Mouse (Mus musculus): ENCODE measurements around the gene Hmcn2.

The Hmcn2 gene

DNA sequence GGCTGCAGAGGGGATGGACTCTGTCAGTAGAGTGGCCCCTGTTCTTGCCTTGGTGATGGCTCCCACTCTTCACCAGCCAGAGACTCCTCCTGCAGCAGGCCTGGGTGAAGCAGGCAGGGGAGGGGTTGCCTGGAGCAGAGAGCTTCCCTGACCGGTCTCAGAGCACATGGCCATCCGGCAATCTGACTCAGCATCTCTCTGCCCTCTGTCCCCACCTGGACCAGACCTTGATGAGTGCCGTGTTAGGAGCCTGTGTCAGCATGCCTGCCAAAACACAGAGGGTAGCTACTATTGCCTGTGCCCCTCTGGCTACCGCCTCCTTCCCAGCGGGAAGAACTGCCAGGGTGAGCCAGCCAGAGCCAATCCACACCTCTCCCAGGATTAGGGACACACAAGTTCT, 144.2 kb downstream of the Hmcn2 start:
- DNase-seq (ENCODE audit: low spot score), result no peak

DNA sequence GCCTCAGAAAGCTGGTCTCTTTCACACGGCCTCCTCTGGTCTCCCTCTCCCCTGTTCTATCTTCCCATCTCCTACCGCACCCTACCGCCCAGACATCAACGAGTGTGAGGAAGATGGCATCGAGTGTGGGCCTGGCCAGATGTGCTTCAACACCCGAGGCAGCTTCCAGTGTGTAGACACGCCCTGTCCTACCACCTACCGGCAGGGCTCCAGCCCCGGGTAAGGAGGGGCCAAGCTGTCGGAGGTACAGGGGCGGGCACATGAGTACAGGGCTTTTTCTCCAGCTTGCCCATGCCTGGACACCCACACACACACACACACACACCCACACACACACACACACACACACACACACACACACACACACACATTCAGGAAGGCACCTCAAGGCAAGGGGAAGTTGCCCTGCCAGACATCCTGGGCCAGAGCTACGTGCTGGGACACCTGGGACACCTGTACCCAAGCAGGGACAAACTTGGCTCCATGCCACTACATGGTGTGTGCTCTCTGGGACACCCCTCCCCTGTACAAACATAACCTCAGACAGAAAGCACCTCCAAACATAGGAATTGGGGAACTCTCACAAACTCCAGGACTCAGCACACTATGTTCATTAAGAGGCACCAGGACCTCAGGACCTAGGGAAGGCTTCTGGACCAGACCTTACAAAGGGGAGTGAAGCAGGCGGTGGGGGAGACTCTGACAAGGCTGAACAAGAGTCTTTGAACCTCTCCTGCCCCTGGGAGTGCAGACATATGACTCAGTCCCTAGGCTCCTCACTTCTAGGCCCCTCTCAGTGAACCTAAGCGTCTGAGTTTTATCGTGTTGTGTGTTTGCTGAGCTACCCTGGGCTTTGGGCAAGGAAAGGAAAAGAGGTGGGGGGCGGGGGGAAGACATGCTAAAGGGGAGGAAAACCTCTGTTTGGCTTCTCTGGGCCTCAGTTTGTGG, 145.0 kb downstream of the Hmcn2 start:
- no peak for DNase-seq (ENCODE audit: low spot score)

DNA sequence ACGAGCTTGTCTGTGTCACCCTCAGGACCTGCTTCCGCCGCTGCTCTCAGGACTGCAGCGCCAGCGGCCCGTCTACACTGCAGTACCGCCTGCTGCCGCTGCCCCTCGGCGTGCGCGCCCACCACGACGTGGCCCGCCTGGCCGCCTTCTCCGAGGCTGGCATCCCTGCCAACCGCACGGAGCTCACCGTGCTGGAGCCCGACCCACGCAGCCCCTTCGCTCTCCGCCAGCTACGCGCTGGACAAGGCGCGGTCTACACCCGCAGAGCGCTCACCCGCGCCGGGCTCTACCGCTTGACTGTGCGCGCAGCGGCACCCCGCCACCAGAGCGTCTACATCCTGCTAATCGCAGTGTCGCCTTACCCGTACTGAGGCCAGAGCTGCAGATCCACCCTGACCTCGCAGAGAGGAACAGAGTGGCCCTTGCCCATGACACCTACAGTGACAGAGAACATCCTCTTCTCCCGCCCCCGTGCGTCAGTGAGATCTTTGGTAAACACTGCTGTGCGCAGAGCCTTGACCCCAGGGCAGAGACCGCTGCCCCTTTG, 145.9 kb downstream of the Hmcn2 start:
- DNase-seq (ENCODE audit: low spot score), result no peak

DNA sequence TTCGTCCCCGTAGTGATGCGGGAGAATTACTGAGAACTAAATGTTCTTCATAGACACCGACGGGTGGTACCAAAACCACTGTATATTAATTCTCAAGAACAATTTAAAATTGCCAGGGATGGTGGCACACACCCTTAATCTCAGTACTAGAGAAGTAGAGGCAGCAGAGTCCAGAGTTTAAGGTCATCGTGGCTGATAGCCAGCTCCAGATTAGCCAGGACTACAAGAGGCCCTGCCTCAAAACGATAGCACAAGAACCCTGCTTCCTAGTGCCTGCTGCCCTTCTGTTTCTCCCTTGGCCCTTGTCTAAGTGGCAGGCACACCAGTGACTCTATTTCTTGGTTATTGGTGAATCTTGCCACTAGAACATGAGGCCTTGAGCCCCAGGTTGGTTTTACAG, 146.7 kb downstream of the Hmcn2 start:
- DNase-seq (ENCODE audit: low spot score), result no peak

DNA sequence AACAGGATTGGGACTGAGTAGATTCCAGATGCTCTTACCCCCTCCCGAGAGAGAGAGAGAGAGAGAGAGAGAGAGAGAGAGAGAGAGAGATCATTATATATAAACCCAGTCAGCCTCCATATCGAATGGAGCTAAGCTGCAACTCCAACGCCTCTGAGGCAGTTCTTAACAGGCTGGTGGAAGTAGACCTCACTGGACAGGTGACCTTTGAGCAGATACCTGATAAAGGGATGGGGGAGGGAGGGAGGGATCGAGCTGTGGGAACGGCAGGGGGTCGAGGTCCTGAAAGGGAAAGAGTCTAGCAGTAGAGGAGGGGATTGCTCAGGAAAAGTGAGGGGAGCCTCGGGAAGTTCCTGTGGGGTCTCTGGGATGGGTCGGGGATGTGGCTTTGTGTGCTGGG, 147.8 kb downstream of the Hmcn2 start:
- no peak for DNase-seq (ENCODE audit: low spot score)

DNA sequence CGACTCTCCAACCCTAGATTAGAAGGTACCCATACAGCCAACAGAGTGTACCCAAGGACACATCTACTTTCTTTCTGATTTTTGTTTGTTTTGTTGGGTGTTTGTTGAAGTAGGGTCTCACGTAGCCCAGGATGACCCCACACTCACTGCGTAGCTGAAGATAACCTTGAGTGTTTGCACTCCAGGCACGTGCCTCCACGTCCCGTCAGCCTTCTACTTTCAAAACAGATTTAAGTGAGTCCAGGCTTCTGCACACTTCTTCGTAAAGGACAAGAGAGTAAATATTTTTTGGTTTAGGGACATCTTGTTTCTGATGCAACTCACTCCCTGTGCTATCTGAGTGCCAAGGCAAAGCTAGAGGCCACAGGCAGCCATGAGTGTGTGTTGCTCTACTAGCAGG, 149.0 kb downstream of the Hmcn2 start:
- no peak for DNase-seq (ENCODE audit: low spot score)

DNA sequence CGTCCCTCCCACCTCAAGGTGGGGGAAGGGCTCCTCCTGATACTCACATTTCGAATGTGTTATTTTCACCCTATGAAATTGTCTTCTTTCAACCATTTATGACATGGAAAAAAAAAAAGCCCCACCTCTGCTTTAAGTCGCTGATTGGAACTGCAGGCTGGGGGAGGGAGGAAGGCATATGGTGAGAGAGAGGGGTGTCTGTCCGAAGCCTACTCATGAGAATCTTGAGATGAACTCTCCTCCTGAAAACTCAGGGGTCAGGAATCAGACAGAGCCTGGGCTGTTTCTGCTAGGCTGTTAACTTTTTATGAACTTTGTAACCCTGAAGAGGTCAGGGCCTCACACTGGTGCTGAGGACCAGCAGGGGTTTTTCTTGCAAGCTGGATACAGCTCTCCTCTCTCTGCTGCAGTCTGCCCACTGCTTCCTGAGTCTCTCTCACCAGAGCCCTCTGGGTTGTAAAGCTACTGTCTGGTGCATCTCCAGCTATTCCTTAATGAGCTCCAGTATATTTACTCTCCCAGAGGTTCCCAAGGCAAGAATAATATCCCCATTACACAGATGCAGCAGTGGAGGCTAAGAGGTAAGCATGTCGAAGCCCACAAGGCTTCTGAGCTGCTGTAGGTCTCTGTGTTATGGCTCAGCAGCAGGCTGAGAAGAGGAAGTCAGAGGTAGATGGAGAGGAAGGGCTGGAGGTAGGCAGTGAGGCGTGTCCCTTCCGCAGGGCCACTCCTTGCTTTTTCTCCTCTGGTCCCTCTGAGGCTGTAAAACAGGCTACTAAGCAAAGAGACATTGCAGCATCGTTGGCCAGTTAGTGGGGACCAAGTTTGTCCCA, 149.7 kb downstream of the Hmcn2 start:
- DNase-seq (ENCODE audit: low spot score), result no peak

DNA sequence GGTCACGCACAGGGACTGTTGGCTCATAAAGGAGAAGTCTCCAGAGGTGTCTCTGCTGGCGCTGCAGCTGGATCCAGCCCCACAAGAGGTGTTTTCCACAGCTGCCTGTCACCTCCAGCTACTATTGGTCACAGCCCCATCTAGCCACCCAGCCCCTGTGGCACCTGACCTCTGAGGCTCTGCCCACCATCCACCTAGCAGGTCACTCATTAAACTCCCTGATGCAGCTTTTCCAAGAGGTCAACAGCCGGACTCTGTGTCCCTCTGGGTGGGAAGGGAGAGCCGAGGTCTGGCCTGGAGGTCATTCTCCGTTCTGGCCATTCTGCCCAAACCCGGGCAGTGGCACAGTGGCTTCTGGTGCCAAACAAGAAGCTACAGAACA, 150.3 kb downstream of the Hmcn2 start:
- no peak for DNase-seq (ENCODE audit: low spot score)

DNA sequence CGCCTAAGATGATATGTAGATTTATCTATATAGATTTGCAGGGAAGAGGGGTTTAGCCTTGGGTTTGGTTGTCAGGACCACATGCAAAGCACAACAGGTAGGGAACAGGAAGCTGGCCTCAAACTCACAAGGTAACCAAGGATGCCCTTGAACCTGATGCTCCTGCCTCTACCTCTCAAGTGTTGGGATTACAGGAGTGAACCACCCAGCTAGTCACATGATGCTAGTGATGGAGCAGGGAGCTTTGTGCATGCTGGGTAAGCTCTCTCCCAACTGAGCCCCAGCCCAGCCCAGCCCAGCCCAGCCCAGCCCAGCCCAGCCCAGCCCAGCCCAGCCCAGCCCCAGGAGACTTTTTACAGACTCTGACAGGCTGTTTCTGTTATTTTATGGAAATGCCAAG, 153.2 kb downstream of the Hmcn2 start:
- no peak for DNase-seq (ENCODE audit: low spot score)

DNA sequence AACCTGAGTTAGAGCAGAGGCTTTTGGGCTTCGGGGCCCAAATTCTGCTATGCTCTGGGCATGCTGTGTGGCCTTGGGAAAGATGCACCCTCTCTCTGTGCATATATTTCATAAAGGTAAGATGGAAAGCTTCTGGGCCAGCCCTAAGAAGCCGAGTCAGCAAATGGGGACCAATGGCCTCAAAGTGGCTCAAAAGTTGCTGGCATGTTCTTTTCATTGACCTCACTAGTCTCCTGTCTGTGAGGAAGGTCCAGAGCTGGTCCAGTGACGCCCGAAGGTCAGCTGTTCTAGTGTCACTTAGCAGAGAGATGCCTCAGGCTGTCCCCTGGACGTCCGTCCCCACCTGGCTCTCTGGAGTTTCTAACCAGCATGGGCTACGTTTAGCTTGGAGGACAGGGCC, 154.6 kb downstream of the Hmcn2 start:
- DNase-seq (ENCODE audit: low spot score), result no peak

DNA sequence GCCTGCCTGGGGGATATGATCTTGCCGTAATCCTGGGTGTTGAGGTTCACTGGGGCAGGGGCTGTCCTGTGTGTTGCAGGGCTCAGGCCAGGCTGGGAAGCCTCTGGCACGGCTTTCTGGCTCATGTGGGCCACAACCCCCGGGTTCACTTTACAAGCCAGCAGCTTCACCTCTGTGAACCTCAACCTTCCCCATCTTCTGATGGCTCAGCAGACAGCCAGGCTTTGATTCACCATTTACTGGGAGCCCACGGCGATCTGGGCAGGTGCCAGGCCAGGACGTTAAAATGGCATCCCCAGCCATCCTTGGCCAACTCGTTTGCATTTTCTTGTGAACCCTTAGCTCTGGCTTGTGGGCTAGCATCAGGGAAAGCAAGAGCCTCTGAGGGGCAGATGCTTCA, 155.3 kb downstream of the Hmcn2 start:
- DNase-seq (ENCODE audit: low spot score), result no peak

DNA sequence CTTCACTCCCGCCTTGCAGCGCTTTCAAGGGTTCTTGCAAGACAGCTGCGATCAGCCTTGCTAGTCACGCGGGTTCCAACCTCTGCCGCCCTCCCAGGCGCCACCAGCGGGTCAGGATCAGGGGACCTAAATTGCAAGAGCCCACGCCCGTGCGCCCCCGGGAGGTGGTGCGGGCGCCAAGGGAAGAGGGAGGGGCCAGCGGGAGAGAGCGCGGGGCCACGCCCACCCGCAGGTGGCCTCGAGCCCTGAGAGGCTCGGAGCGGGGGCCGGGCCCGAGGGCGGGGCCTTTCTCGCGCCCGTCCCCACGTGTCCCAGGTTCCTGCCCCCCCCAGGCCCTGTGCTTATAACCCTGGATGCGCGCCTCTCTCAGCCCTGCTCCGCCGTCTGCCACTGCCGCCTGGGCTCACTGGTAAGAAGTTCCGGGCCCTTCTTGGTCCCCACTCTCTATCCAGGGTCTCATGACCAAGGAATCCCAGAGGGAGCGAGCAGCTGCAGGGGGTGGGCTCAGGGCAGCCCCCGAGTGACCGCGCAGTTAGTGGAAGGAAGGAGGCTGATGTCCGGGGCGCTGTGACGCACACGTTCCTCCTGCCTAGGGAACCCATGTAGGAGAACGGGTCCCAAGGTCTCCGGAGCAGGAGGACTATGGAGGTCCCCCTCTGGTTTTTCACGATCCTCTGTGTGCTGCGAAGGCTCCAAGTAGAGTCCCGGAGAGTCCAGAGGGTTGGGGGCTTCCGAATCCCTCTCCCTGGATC, 155.9 kb downstream of the Hmcn2 start, which contains the start of gene Ass1:
Gene Ass1 (plus strand): TSS at position 277 of the 752 bp plus-strand sequence.
- DNase-seq (ENCODE audit: low spot score), result peak; percentile 57

DNA sequence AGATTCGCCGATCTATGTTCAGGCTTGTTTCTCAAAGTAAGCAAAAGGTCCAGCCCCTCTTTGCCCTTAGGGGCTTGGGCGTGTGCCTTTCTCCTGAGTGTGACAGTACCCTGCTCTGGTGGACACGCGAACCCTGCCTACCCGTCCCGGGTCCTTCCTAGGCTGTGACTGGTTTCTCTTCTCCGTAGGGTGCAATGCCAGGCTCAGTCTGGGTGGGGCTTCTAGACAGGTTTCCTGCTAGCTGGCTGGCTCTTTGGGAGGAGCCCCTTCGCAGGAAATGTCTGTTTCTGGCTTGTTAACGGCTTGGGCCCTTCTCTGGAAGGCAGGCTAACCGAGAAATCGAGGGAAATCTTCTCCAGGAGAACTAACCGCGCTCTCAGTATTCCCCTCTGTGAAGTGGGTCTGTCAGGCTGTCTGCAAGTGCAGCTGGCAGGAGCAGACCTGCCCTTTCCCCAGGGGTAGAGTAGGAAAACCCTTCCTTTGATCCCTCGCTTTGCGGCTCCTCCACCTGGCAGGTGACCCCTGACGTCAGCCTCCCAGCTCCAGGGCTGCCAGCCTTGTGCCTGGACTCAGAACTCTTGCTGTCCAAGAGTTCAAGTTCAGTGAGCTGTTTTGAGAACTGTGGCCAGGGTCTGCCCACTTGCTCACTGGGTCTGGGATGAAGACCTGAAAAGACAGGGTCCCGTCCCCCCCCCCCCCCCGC, 156.6 kb downstream of the Hmcn2 start:
- DNase-seq (ENCODE audit: low spot score), result no peak

DNA sequence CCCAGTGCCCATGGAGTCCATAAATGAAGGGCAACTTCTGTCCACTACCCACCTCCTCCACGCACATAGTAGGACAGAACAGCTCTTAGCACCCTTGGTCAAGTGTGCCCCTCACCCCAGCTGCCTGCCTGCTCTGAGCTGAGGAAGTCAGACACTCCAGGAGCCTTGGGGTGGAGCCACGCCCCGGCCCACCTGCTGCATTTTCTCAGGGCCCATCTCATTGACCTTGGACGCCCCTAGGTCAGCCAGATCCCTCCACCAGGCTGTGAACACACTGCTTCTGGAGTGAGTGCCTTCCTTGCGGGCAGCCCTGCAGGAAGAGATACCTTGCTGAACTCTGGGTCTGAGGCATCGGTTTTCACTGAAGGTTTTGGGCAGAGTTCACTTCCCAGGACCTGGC, 157.4 kb downstream of the Hmcn2 start:
- DNase-seq (ENCODE audit: low spot score), result no peak

DNA sequence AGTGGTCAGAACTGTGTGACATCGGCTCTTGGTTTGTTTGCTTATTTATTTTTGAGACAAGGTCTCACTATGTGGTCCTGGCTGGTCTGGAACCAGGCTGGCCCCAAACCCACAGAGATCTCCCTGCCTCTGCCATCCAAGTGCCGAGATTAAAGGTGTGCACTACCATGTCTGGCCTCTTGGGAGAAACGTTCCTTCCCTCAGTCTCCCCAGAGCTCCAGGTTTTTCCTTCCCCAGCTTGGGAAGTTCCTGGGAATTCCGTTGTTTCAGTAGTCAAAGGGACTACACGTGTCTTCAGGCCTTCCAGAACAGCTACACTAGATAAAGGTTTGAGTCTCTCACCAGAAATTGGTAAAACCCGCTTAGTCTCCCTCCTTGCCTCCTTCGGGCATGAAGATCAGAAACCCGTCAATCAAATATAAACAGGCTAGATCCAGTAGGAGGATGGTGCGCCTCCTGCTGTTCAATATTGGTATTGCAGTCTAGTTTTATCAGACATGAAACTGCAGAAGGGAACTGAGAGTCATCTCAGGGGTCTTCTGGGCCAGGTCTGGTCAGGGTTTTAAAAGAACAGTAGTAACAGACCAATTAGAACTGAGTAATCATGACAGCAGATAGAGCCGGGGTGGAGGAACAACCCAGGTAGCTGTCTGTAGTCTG, 158.3 kb downstream of the Hmcn2 start:
- DNase-seq (ENCODE audit: low spot score), result peak; percentile 47

DNA sequence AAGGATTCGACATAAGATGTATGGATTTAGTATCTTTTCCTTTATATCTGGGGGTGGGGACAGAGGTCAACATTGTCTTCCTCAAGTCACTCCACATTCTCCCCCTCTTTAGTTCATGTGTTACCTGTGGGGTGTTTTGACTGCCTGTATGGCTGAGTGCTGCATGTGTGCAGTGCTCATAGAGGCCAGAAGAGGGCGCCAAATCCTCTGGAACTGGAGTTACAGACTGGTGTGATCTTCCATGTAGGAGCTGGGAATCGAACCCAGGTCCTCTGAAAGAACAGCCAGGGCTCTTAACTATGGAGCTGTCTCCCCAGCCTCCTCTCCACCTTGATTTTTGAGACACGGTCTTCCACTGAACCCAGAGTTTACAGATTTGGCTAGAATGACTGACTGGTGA, 159.7 kb downstream of the Hmcn2 start:
- no peak for DNase-seq (ENCODE audit: low spot score)

DNA sequence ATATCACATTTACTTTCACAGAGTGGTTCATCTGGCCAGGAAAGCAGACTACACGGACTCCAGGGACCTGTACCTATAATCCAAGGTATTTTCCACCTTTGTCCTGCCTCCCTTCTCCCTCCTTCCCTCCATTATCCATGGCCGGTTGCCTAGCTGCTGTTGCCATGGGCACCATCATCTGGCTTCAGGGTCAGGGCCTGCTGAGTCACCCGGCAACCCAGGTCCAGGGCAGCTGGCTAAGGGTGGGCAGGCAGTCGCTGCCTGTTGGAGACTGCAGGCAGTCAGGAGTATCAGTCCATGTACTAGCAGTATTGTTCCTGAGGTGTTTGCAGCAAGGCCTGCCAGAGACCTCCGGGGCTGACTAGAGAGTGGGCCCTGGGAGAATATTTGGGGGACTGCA, 160.5 kb downstream of the Hmcn2 start:
- no peak for DNase-seq (ENCODE audit: low spot score)

DNA sequence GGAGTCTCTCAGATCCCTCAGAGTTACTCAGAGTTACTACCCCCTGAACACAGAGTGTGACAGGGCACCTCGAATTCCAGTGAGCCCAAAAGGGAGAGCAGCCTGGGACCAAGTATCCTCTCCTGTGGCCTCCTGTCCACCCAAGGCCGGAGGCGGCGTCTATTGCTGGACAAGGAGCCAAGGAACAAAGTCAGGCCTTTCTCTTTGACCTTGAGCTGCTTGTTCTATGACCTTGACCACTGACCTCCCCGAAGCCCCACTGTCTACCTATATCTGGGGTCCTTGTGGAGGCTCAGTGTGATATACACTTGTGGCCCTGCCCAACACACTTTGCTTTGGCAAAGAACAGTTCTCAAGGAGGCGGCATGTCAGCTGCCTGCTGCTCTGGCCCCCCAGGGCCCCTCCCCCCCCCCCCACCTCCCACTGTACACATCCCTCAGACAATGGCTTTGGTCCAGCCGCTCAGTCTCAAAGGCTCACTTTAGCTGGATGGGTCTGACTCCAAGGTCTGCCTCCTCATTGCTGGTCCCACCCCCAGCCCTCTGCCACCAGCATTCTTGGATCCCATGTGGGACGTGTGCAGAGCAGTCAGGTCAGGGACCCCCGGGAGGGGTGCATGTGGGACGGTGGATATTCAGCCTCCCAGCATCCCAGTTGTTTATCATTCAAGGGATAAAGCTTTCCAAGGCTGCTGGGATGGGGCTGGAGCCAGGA, 162.0 kb downstream of the Hmcn2 start:
- no peak for DNase-seq (ENCODE audit: low spot score)

DNA sequence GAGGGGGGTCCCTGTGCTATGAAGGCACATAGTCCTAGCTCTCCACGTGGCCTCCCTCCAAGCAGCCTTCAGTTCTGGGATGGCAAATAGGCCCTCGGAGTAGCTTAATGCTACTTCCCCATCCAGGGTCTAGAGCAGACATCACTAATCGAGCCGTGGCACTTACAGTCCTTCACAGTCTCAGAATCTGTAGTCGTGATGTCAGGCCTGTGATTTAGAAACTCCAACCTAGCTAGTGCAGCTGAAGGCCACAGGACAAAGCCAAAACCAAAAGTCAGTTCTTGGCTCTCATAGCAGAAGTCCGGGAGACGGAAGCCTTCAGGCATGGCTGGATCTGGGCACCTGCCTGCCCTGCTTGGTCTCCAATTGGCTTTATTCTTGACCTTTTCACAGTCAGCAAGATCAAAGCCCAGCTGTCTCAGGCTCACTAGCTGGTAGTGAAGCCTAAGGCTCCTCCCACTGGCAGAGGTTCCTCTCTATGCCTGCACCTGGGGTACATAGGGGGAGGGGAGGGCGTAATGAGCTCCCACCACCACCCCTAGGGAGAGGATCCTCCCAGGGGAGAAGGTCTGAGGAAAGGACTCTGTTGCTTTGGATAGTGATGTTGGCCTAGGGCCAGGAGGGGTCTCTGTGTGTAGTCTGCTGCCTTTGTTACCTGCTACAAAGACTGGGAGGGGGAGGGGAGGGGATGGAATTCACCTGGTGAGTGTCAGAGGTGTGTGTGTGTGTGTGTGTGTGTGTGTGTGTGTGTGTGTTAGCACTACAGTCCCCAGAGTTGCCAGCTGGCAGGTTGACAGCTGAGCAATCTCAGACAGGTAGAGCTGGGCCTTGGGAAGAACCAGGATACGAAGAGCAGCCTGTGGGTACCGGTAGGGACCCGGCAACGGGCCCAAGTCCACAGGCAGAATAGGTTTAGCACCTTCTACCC, 163.3 kb downstream of the Hmcn2 start:
- DNase-seq (ENCODE audit: low spot score), result no peak

Measured in spleen, adult 12 weeks (tissue).